Mouse (Mus musculus) embryonic facial prominence, embryonic 14.5 days (tissue): ENCODE measurements at regions not wholly inside any gene's neighbourhood (a gene's known extent, or its start where the extent isn't known, plus 50 kb on each side); places are given as distances from the start of the nearest gene placed in this dataset.
A peak's percentile ranks its signal among the peaks of the same experiment; 100 is the strongest.
"Not testable (repeated sequence)": the region's sequence is repeated elsewhere in the genome, so short reads cannot be mapped to it uniquely, and the experiment has no call there.

Experiments used
- ATAC-seq: fragments of 200-750 bp; cut with Nextera tagmentation; 2 replicates; pipeline ENCODE4 v1.8.0; 2017; ENCODE audit warnings: low read depth, moderate number of reproducible peaks, moderate TSS enrichment
- DNase-seq: peaks from one replicate; pipeline ENCODE4 v3.0.0-alpha.2; 2015; ENCODE audit warnings: low spot score
- H3K27ac ChIP-seq: fragments of 300-500 bp; sonication (generic); replicated peaks from 2 replicates; pipeline ENCODE4 v1.5.1; 2014; ENCODE audit warnings: low read depth, mild to moderate bottlenecking, low read length, moderate library complexity
- H3K27me3 ChIP-seq: fragments of 300-500 bp; sonication (generic); replicated peaks from 2 replicates; pipeline ENCODE4 v1.6.1; 2014; ENCODE audit warnings: low read length; ENCODE audit not compliant: control insufficient read depth, insufficient read depth
- H3K36me3 ChIP-seq: fragments of 300-500 bp; sonication (generic); 2 replicates; pipeline ENCODE4 v1.6.1; 2014; ENCODE audit warnings: low read length, mixed read lengths; ENCODE audit not compliant: control insufficient read depth, insufficient read depth
- H3K4me1 ChIP-seq: fragments of 300-500 bp; sonication (generic); 2 replicates; pipeline ENCODE4 v1.6.1; 2014; ENCODE audit warnings: antibody characterized with exemption, low read length; ENCODE audit not compliant: control insufficient read depth, insufficient read depth
- H3K4me2 ChIP-seq: fragments of 300-500 bp; sonication (generic); 2 replicates; pipeline ENCODE4 v1.6.1; 2014; ENCODE audit warnings: low read depth, mild to moderate bottlenecking, low read length, moderate library complexity, mixed read lengths
- H3K4me3 ChIP-seq: fragments of 300-500 bp; sonication (generic); 2 replicates; pipeline ENCODE4 v1.5.1; 2014; ENCODE audit warnings: low read depth, mild to moderate bottlenecking, low read length
- H3K9ac ChIP-seq: fragments of 300-500 bp; sonication (generic); 2 replicates; pipeline ENCODE4 v1.6.1; 2014; ENCODE audit warnings: low read depth, mild to moderate bottlenecking, low read length, moderate library complexity, mixed read lengths
- H3K9me3 ChIP-seq: fragments of 300-500 bp; sonication (generic); 2 replicates; pipeline ENCODE4 v1.6.1; 2016; ENCODE audit warnings: low read length; ENCODE audit not compliant: control insufficient read depth
- WGBS: fragments of 180-500 bp; shearing (Covaris S2); extraction: QIAGEN DNeasy Blood & Tissue Kit; methylation state at CpG from one replicate; pipeline ENCODE4 v1.1.7; 2014; 5-methylcytosine and 5-hydroxymethylcytosine counted together

- no peaks in the 10 kb centered on the region for H3K9me3 ChIP-seq
- H3K27ac ChIP-seq: no peak overlapping the region
- DNase-seq (no peak), ATAC-seq (no peak)
- H3K27me3 ChIP-seq: no peaks in the 10 kb centered on the region
- H3K4me2 ChIP-seq: no peak overlapping the region
- H3K36me3 ChIP-seq: no peaks in the 10 kb centered on the region
- no peak overlapping the region for H3K4me3 ChIP-seq
- H3K4me1 ChIP-seq: no peaks in the 10 kb centered on the region
- no peak overlapping the region for H3K9ac ChIP-seq
Observed at GRCm38 (mm10) chr3:50631286-50631685, 187.9 kb upstream of the Slc7a11 start.

- no peak overlapping the region for H3K9ac ChIP-seq
- H3K36me3 ChIP-seq: no peaks in the 10 kb centered on the region
- H3K27me3 ChIP-seq: no peaks in the 10 kb centered on the region
- no peaks in the 10 kb centered on the region for H3K4me1 ChIP-seq
- peak; percentile 19 for DNase-seq
- H3K4me2 ChIP-seq: no peak overlapping the region
- WGBS: 85% methylated on average over 9 of the region's 9 CpGs
- no peak for ATAC-seq
- no peak overlapping the region for H3K4me3 ChIP-seq
- no peaks in the 10 kb centered on the region for H3K9me3 ChIP-seq
- H3K27ac ChIP-seq: no peak overlapping the region
Observed at GRCm38 (mm10) chr3:50628092-50628696, 184.8 kb upstream of the Slc7a11 start.

GRCm38 (mm10) chr3:50621176-50621575, 177.8 kb upstream of the Slc7a11 start:
- not testable (repeated sequence) for H3K27ac ChIP-seq, ATAC-seq, H3K4me2 ChIP-seq, H3K36me3 ChIP-seq, DNase-seq, H3K9me3 ChIP-seq, H3K4me1 ChIP-seq, H3K4me3 ChIP-seq, H3K9ac ChIP-seq, H3K27me3 ChIP-seq
- 57% methylated on average over 3 of the region's 3 CpGs for WGBS

- H3K9ac ChIP-seq: no peak overlapping the region
- H3K9me3 ChIP-seq: no peaks in the 10 kb centered on the region
- DNase-seq (no peak), ATAC-seq (no peak)
- H3K27ac ChIP-seq: no peak overlapping the region
- no peak overlapping the region for H3K4me2 ChIP-seq
- no peaks in the 10 kb centered on the region for H3K4me1 ChIP-seq
- H3K27me3 ChIP-seq: no peaks in the 10 kb centered on the region
- no peaks in the 10 kb centered on the region for H3K36me3 ChIP-seq
- 77% methylated on average over 6 of the region's 6 CpGs for WGBS
- no peak overlapping the region for H3K4me3 ChIP-seq
Observed at GRCm38 (mm10) chr3:50619061-50619460, 175.6 kb upstream of the Slc7a11 start.

- DNase-seq (no peak), ATAC-seq (no peak)
- Histone ChIP-seq H3K9ac (no peak overlapping the region), H3K27ac (no peak overlapping the region), H3K9me3 (no peaks in the 10 kb centered on the region), H3K4me1 (no peaks in the 10 kb centered on the region), H3K4me3 (no peak overlapping the region), H3K36me3 (no peaks in the 10 kb centered on the region), H3K4me2 (no peak overlapping the region), H3K27me3 (no peaks in the 10 kb centered on the region)
- WGBS: 76% methylated on average over 8 of the region's 8 CpGs
Observed at GRCm38 (mm10) chr3:50615384-50616285, 172.2 kb upstream of the Slc7a11 start.

- no peaks in the 10 kb centered on the region for H3K27me3 ChIP-seq
- no peaks in the 10 kb centered on the region for H3K4me1 ChIP-seq
- no peak overlapping the region for H3K4me2 ChIP-seq
- H3K9me3 ChIP-seq: no peaks in the 10 kb centered on the region
- H3K36me3 ChIP-seq: no peaks in the 10 kb centered on the region
- no peak overlapping the region for H3K27ac ChIP-seq
- WGBS: 73% methylated on average over 2 of the region's 2 CpGs
- ATAC-seq (no peak), DNase-seq (no peak)
- no peak overlapping the region for H3K4me3 ChIP-seq
- no peak overlapping the region for H3K9ac ChIP-seq
Observed at GRCm38 (mm10) chr3:50613011-50613410, 169.6 kb upstream of the Slc7a11 start.

GRCm38 (mm10) chr3:50609341-50610012, 166.1 kb upstream of the Slc7a11 start:
- DNase-seq: peak; percentile 12
- ATAC-seq: no peak
- no peaks in the 10 kb centered on the region for H3K4me1 ChIP-seq
- 60% methylated on average over 11 of the region's 11 CpGs for WGBS
- H3K4me2 ChIP-seq: no peak overlapping the region
- H3K36me3 ChIP-seq: no peaks in the 10 kb centered on the region
- H3K9me3 ChIP-seq: no peaks in the 10 kb centered on the region
- no peak overlapping the region for H3K4me3 ChIP-seq
- no peak overlapping the region for H3K27ac ChIP-seq
- no peaks in the 10 kb centered on the region; the same call in 1 of the 2 replicates for H3K27me3 ChIP-seq
- no peak overlapping the region for H3K9ac ChIP-seq

GRCm38 (mm10) chr3:50607736-50608135, 164.3 kb upstream of the Slc7a11 start:
- no peak for DNase-seq
- no peaks in the 10 kb centered on the region for H3K4me1 ChIP-seq
- H3K4me3 ChIP-seq: no peak overlapping the region
- WGBS: 49% methylated on average over 7 of the region's 7 CpGs
- no peaks in the 10 kb centered on the region; the same call in 1 of the 2 replicates for H3K27me3 ChIP-seq
- no peaks in the 10 kb centered on the region for H3K36me3 ChIP-seq
- H3K9me3 ChIP-seq: no peaks in the 10 kb centered on the region
- no peak overlapping the region for H3K27ac ChIP-seq
- H3K4me2 ChIP-seq: no peak overlapping the region
- no peak overlapping the region for H3K9ac ChIP-seq
- no peak for ATAC-seq
